Mouse (Mus musculus): ENCODE measurements at regions not wholly inside any gene's neighbourhood (a gene's known extent, or its start where the extent isn't known, plus 50 kb on each side); places are given as distances from the start of the nearest gene placed in this dataset.

GRCm38 (mm10) chr6:147972552-147972951 lies 74.5 kb upstream of the Far2 start:
- TF ChIP-seq CTCF (conservative IDR thresholded peaks at IDR 0.05; ENCODE audit: low read length) (no peak), NANOG (IDR thresholded peaks at IDR 0.05; ENCODE audit: borderline replicate concordance, low read length) (no peak)
